Mouse (Mus musculus) spleen, embryonic (tissue): ENCODE measurements around the gene Rps29.

Experiments used
- CTCF ChIA-PET: fragments of 350-600 bp; sonication (Branson Sonifier 250); formaldehyde crosslinking; loops from one replicate; lab custom pipeline; 2022; lab: Charles Lee

The Rps29 gene

GRCm38 (mm10) chr12:69131981-69132380, 27.0 kb downstream of the Rps29 start:
- CTCF ChIA-PET = interaction anchor here (0.7 kb wide), 1 partner anchor 979 kb away, joined by 5 read pairs; no protein-coding TSS in a partner anchor

GRCm38 (mm10) chr12:69131267-69131666, 27.7 kb downstream of the Rps29 start:
- CTCF ChIA-PET = interaction anchor here (0.7 kb wide), 1 partner anchor 980 kb away, joined by 5 read pairs; no protein-coding TSS in a partner anchor

GRCm38 (mm10) chr12:69130486-69130885, 28.5 kb downstream of the Rps29 start:
- CTCF ChIA-PET = interaction anchor here (0.7 kb wide), 1 partner anchor 12 kb away, joined by 6 read pairs; no protein-coding TSS in a partner anchor

GRCm38 (mm10) chr12:69129634-69130310, 29.2 kb downstream of the Rps29 start:
- CTCF ChIA-PET = interaction anchor here (0.7 kb wide), 1 partner anchor 13 kb away, joined by 6 read pairs; no protein-coding TSS in a partner anchor

- CTCF ChIA-PET = no interaction called here
Measured at GRCm38 (mm10) chr12:69127626-69128025, 31.4 kb downstream of the Rps29 start.

- CTCF ChIA-PET = no interaction called here
Measured at GRCm38 (mm10) chr12:69127170-69127569, 31.8 kb downstream of the Rps29 start.

GRCm38 (mm10) chr12:69125066-69125465, 33.9 kb downstream of the Rps29 start:
- CTCF ChIA-PET = no interaction called here

GRCm38 (mm10) chr12:69122801-69123200, 36.2 kb downstream of the Rps29 start:
- CTCF ChIA-PET = no interaction called here

GRCm38 (mm10) chr12:69119908-69120307, 39.1 kb downstream of the Rps29 start:
- CTCF ChIA-PET = no interaction called here
